Mouse (Mus musculus) heart, embryonic 14.5 days (tissue): ENCODE results near the gene Ptbp1. TPM values are rescaled to one million over a fixed set of nuclear protein-coding genes. Genes with fewer than 3 reads are reported as not detected.

Source experiments
- ATAC-seq: fragments of 200-750 bp; cut with Nextera tagmentation; 2 replicates; pipeline ENCODE4 v1.8.0; 2017; ENCODE audit warnings: low read depth, moderate TSS enrichment; ENCODE audit not compliant: insufficient number of reproducible peaks, insufficient read depth, low FRiP score
- H3K27ac ChIP-seq, 2 experiments: fragments of 200-500 bp in 1 of 2; fragments of 300-500 bp in 1 of 2; sonication (generic) in 1 of 2; replicated peaks in 1 of 2; 2 replicates each; pipeline ENCODE4 v1.5.1; 2012 to 2014; ENCODE audit warnings: low read depth in 2 of 2, low read length in 2 of 2, control low read depth in 1 of 2, mild to moderate bottlenecking in 1 of 2, mixed read lengths in 1 of 2; ENCODE audit not compliant: control insufficient read depth in 1 of 2, insufficient read depth in 1 of 2
- H3K27me3 ChIP-seq: fragments of 300-500 bp; sonication (generic); 2 replicates; pipeline ENCODE4 v1.6.1; 2014; ENCODE audit warnings: mild to moderate bottlenecking, low read length, control low read depth; ENCODE audit not compliant: control insufficient read depth, insufficient read depth
- H3K36me3 ChIP-seq: fragments of 300-500 bp; sonication (generic); 2 replicates; pipeline ENCODE4 v1.6.1; 2014; ENCODE audit warnings: mild to moderate bottlenecking, control low read depth, low read length, mixed read lengths; ENCODE audit not compliant: control insufficient read depth, insufficient read depth
- H3K4me1 ChIP-seq, 2 experiments: fragments of 200-500 bp in 1 of 2; fragments of 300-500 bp in 1 of 2; sonication (generic) in 1 of 2; 2 replicates each; pipeline ENCODE4 v1.6.1; 2012 to 2014; ENCODE audit warnings: low read length in 2 of 2, control low read depth in 1 of 2, mixed read lengths in 1 of 2; ENCODE audit not compliant: control insufficient read depth in 2 of 2, insufficient read depth in 2 of 2
- H3K4me2 ChIP-seq: fragments of 300-500 bp; sonication (generic); 2 replicates; pipeline ENCODE4 v1.6.1; 2014; ENCODE audit warnings: mild to moderate bottlenecking, low read length
- H3K4me3 ChIP-seq, 2 experiments: fragments of 200-500 bp in 1 of 2; fragments of 300-500 bp in 1 of 2; sonication (generic) in 1 of 2; 2 replicates each; pipeline ENCODE4 v1.5.1; 2012 to 2014; ENCODE audit warnings: low read length in 2 of 2, mild to moderate bottlenecking in 2 of 2, control low read depth in 1 of 2, low read depth in 1 of 2, moderate library complexity in 1 of 2; ENCODE audit not compliant: control insufficient read depth in 1 of 2, insufficient read depth in 1 of 2
- H3K9ac ChIP-seq: fragments of 300-500 bp; sonication (generic); 2 replicates; pipeline ENCODE4 v1.6.1; 2014; ENCODE audit warnings: mild to moderate bottlenecking, low read length
- H3K9me3 ChIP-seq: fragments of 300-500 bp; sonication (generic); 2 replicates; pipeline ENCODE4 v1.6.1; 2016; ENCODE audit warnings: low read length, control low read depth; ENCODE audit not compliant: control insufficient read depth
- WGBS: fragments of 180-500 bp; shearing (Covaris S2); extraction: QIAGEN DNeasy Blood & Tissue Kit; methylation state at CpG from one replicate; pipeline ENCODE4 v1.1.7; 2014; 5-methylcytosine and 5-hydroxymethylcytosine counted together
- polyA plus RNA-seq: library from polyadenylated mRNA; unstranded; fragments of >200 nt; fragmentation: Nextera tagmentation; extraction: Ambion mirVana; gene quantifications from 2 replicates; pipeline ENCODE4 v1.2.1, GENCODE M21; 2014

Ptbp1 gene
- polyA plus RNA-seq, 1 experiment from 2014 or later = 78.9 TPM

GRCm38 (mm10) chr10:79855558-79856184 is 1.4 kb downstream of the Ptbp1 start:
- Histone ChIP-seq H3K4me3 (peak overlapping the region; percentile 90 to 94), H3K9me3 (no peaks in the 10 kb centered on the region), H3K4me1 (peaks cover 50 to 68% of the 10 kb centered on the region in 2 experiments), H3K27me3 (no peaks in the 10 kb centered on the region), H3K4me2 (peak overlapping the region; percentile 97), H3K9ac (peak overlapping the region; percentile 99), H3K36me3 (peaks cover 47% of the 10 kb centered on the region), H3K27ac (peak overlapping the region; percentile 99 to 100)
- no peak for ATAC-seq
- 2% methylated on average over 10 of the region's 10 CpGs for WGBS

DNA sequence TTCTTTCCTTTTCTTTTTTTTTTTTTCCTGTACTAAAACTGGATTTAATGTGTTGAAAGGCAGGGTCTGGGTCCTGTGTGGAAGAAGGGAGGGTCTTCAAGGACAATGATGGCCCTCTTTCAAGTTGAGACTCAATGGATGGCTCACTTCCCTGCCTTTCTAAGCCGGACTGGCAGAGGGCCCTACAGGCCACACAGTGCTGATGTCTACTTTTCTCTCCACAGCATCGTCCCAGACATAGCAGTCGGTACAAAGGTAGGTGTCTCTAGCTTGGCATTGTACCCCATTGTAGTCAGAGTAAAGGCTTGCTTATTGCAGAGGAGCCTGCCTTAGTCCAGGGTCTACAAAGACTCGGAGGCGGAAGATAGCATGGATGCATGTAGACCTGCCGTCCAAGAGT is 2.1 kb downstream of the Ptbp1 start:
- Histone ChIP-seq H3K9me3 (no peaks in the 10 kb centered on the region), H3K4me1 (peaks cover 50 to 66% of the 10 kb centered on the region in 2 experiments), H3K36me3 (peaks cover 54% of the 10 kb centered on the region), H3K4me2 (peak overlapping the region; percentile 97), H3K4me3 (peak overlapping the region; percentile 90 to 94), H3K9ac (peak overlapping the region; percentile 99), H3K27me3 (no peaks in the 10 kb centered on the region), H3K27ac (peak overlapping the region; percentile 99 to 100)
- WGBS = 16% methylated on average over 6 of the region's 6 CpGs
- ATAC-seq = no peak

GRCm38 (mm10) chr10:79856704-79857451 is 2.7 kb downstream of the Ptbp1 start:
- peaks cover 45 to 60% of the 10 kb centered on the region in 2 experiments for H3K4me1 ChIP-seq
- H3K4me2 ChIP-seq = peak overlapping the region; percentile 97
- ATAC-seq = no peak
- peak overlapping the region; percentile 38 to 100 for H3K27ac ChIP-seq
- peaks cover 59% of the 10 kb centered on the region for H3K36me3 ChIP-seq
- H3K4me3 ChIP-seq = peak overlapping the region; percentile 90 to 94
- 14% methylated on average over 7 of the region's 7 CpGs for WGBS
- no peaks in the 10 kb centered on the region for H3K27me3 ChIP-seq
- H3K9me3 ChIP-seq = no peaks in the 10 kb centered on the region
- peak overlapping the region; percentile 99 for H3K9ac ChIP-seq

DNA sequence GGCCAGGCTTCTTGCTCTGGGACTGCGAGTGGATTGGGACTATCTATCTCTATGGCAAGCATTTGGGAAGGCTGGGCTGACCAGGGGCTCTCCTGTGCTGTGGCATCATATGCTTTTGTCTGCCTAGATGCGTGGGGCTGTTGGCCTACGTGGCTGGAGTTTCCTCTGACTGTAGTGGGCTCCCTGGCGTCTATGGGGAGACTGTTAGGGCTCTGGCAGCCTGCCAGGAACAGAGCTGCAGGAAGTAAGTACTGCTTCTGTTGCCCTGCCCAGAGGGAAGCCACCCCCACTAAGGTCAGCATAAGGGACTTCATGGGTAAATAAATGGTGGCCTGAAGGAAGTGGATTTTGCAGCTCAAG is 3.2 kb downstream of the Ptbp1 start:
- ATAC-seq = no peak
- peaks cover 39 to 55% of the 10 kb centered on the region in 2 experiments for H3K4me1 ChIP-seq
- no peaks in the 10 kb centered on the region for H3K27me3 ChIP-seq
- WGBS = 9% methylated on average over 4 of the region's 4 CpGs
- H3K4me2 ChIP-seq = peak overlapping the region; percentile 97
- H3K9me3 ChIP-seq = no peaks in the 10 kb centered on the region
- peak overlapping the region; percentile 99 for H3K9ac ChIP-seq
- peaks cover 65% of the 10 kb centered on the region for H3K36me3 ChIP-seq
- H3K4me3 ChIP-seq = peak overlapping the region; percentile 90 to 94
- peak overlapping the region; percentile 42 to 100 for H3K27ac ChIP-seq

GRCm38 (mm10) chr10:79857894-79858293 is 3.7 kb downstream of the Ptbp1 start:
- Histone ChIP-seq H3K4me2 (peak overlapping the region; percentile 97), H3K36me3 (peaks cover 70% of the 10 kb centered on the region), H3K4me3 (peak overlapping the region; percentile 10 to 94; a peak in 3 of 4 replicates), H3K4me1 (peaks cover 35 to 50% of the 10 kb centered on the region in 2 experiments), H3K27ac (peak overlapping the region; percentile 42 to 100), H3K9me3 (no peaks in the 10 kb centered on the region), H3K27me3 (no peaks in the 10 kb centered on the region), H3K9ac (peak overlapping the region; percentile 99)
- ATAC-seq = no peak
- WGBS = 70% methylated on average over 2 of the region's 2 CpGs

- peak overlapping the region; percentile 10 to 94; a peak in 3 of 4 replicates for H3K4me3 ChIP-seq
- peaks cover 76% of the 10 kb centered on the region for H3K36me3 ChIP-seq
- H3K27me3 ChIP-seq = no peaks in the 10 kb centered on the region
- H3K9me3 ChIP-seq = no peaks in the 10 kb centered on the region
- H3K4me2 ChIP-seq = peak overlapping the region; percentile 97
- ATAC-seq = peak; percentile 28; the same call in 1 of the 2 replicates
- H3K27ac ChIP-seq = peak overlapping the region; percentile 42 to 100
- WGBS = 37% methylated on average over 17 of the region's 17 CpGs
- peaks cover 31 to 47% of the 10 kb centered on the region in 2 experiments for H3K4me1 ChIP-seq
- peak overlapping the region; percentile 99; the same call in 1 of the 2 replicates for H3K9ac ChIP-seq
Observed at GRCm38 (mm10) chr10:79858416-79859074, 4.3 kb downstream of the Ptbp1 start.

DNA sequence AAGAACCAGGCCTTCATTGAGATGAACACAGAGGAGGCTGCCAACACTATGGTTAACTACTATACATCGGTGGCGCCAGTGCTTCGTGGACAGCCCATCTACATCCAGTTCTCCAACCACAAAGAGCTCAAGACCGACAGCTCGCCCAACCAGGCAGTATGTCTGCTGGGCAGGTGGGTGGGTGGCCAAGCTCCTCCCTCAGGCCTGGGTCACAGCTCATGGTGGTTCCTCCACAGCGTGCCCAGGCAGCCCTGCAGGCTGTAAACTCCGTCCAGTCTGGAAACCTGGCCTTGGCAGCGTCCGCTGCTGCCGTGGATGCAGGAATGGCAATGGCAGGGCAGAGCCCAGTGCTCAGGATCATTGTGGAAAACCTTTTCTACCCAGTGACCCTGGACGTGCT is 4.9 kb downstream of the Ptbp1 start:
- no peak for ATAC-seq
- Histone ChIP-seq H3K27ac (peak overlapping the region; percentile 8 to 100; a peak in 3 of 4 replicates), H3K36me3 (peaks cover 82% of the 10 kb centered on the region)

More for the DNA sequence above, 4.9 kb downstream of the Ptbp1 start:
- H3K4me2 ChIP-seq = peak overlapping the region; percentile 97; the same call in 1 of the 2 replicates
- H3K9me3 ChIP-seq = no peaks in the 10 kb centered on the region
- H3K9ac ChIP-seq = 0 out of 2 replicates have a peak overlapping the region, but pooled peaks have one; percentile 99
- H3K27me3 ChIP-seq = no peaks in the 10 kb centered on the region
- peaks cover 29 to 47% of the 10 kb centered on the region in 2 experiments for H3K4me1 ChIP-seq
- no peak overlapping the region for H3K4me3 ChIP-seq
- WGBS = 80% methylated on average over 11 of the region's 11 CpGs
